Mouse (Mus musculus): ENCODE data around the gene Ndufs1.

The Ndufs1 gene

GRCm38 (mm10) chr1:63176604-63177421 lies at the start of gene Ndufs1, which contains the start of gene Eef1b2:
TSS of gene Ndufs1 (minus strand) at chr1:63176833.
TSS of gene Eef1b2 (plus strand) at chr1:63176825.
- peak; percentile 99 for DNase-seq (ENCODE audit: low read depth, low spot score)

- DNase-seq (ENCODE audit: low read depth, low spot score) = peak; percentile 55
Measured at GRCm38 (mm10) chr1:63225890-63226289, 49.3 kb upstream of the Ndufs1 start.

GRCm38 (mm10) chr1:63225009-63225408 lies 48.4 kb upstream of the Ndufs1 start:
- no peak for DNase-seq (ENCODE audit: low read depth, low spot score)

GRCm38 (mm10) chr1:63219277-63219676 lies 42.6 kb upstream of the Ndufs1 start:
- peak; percentile 76 for DNase-seq (ENCODE audit: low read depth, low spot score)

GRCm38 (mm10) chr1:63214631-63215030 lies 38.0 kb upstream of the Ndufs1 start:
- DNase-seq (ENCODE audit: low read depth, low spot score) = no peak

- no peak for DNase-seq (ENCODE audit: low read depth, low spot score)
Measured at GRCm38 (mm10) chr1:63214271-63214558, 37.6 kb upstream of the Ndufs1 start, which contains the start of gene Gpr1. TSS of gene Gpr1 (minus strand) at chr1:63214543.

GRCm38 (mm10) chr1:63213478-63214270 lies 37.0 kb upstream of the Ndufs1 start:
- peak; percentile 90 for DNase-seq (ENCODE audit: low read depth, low spot score)

GRCm38 (mm10) chr1:63209861-63210529 lies 33.4 kb upstream of the Ndufs1 start:
- peak; percentile 91 for DNase-seq (ENCODE audit: low read depth, low spot score)

- peak; percentile 66 for DNase-seq (ENCODE audit: low read depth, low spot score)
Measured at GRCm38 (mm10) chr1:63207607-63208006, 31.0 kb upstream of the Ndufs1 start.

- no peak for DNase-seq (ENCODE audit: low read depth, low spot score)
Measured at GRCm38 (mm10) chr1:63204660-63205394, 28.2 kb upstream of the Ndufs1 start.

GRCm38 (mm10) chr1:63203950-63204659 lies 27.5 kb upstream of the Ndufs1 start:
- peak; percentile 92 for DNase-seq (ENCODE audit: low read depth, low spot score)

GRCm38 (mm10) chr1:63203471-63203870 lies 26.8 kb upstream of the Ndufs1 start:
- DNase-seq (ENCODE audit: low read depth, low spot score) = no peak

GRCm38 (mm10) chr1:63201672-63202071 lies 25.0 kb upstream of the Ndufs1 start:
- peak; percentile 56 for DNase-seq (ENCODE audit: low read depth, low spot score)

- peak; percentile 97 for DNase-seq (ENCODE audit: low read depth, low spot score)
Measured at GRCm38 (mm10) chr1:63200322-63200721, 23.7 kb upstream of the Ndufs1 start.

- DNase-seq (ENCODE audit: low read depth, low spot score) = no peak
Measured at GRCm38 (mm10) chr1:63199387-63199786, 22.8 kb upstream of the Ndufs1 start.

- no peak for DNase-seq (ENCODE audit: low read depth, low spot score)
Measured at GRCm38 (mm10) chr1:63195848-63196512, 19.3 kb upstream of the Ndufs1 start.

- DNase-seq (ENCODE audit: low read depth, low spot score) = no peak
Measured at GRCm38 (mm10) chr1:63192306-63193065, 15.9 kb upstream of the Ndufs1 start.

GRCm38 (mm10) chr1:63190851-63191250 lies 14.2 kb upstream of the Ndufs1 start:
- DNase-seq (ENCODE audit: low read depth, low spot score) = no peak

GRCm38 (mm10) chr1:63188536-63188935 lies 11.9 kb upstream of the Ndufs1 start:
- no peak for DNase-seq (ENCODE audit: low read depth, low spot score)

All from ES-CJ7 (cell line).